Mouse (Mus musculus) testis, adult 2 months (tissue): ENCODE results near the gene Sec24b.

ENCODE experiments used
- CTCF ChIP-seq: fragments of 200-500 bp; IDR thresholded peaks from 2 replicates; pipeline ENCODE4 v1.5.1; 2012; ENCODE audit warnings: low read depth, mild to moderate bottlenecking, inconsistent platforms, low read length, moderate library complexity; ENCODE audit not compliant: control insufficient read depth, insufficient read depth, insufficient replicate concordance
- POLR2A ChIP-seq: fragments of 200-500 bp; IDR thresholded peaks from 2 replicates; pipeline ENCODE4 v1.6.1; 2012; ENCODE audit warnings: low read depth, mild to moderate bottlenecking, inconsistent platforms, low read length, moderate library complexity; ENCODE audit not compliant: control insufficient read depth

DNA sequence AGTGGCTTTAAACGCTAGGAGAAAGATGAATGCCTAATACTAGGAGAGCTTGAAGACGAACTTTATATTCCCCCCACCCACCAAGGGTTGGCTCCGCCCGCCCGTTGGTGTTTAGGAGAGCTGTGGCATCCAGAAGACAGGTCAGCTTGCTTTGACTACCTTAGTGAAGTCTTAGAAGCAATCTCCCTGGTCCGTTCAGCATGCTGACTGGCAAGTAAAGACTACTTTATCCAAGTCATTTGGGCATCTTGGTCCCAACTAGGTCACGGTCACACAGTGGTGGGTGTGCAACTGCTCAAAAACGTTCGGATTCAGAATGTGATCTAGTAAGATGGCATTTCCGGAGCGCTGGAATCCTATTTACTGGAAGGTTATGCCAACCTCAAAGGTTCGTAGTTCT, at the start of gene Sec24b:
- TF ChIP-seq CTCF, result no peak
- TF ChIP-seq POLR2A, result no peak
